Mouse (Mus musculus) cerebellum, adult 2 months (tissue): ENCODE measurements at regions not wholly inside any gene's neighbourhood (a gene's known extent, or its start where the extent isn't known, plus 50 kb on each side); places are given as distances from the start of the nearest gene placed in this dataset.

ENCODE experiments used
- CTCF ChIP-seq: fragments of 200-500 bp; IDR thresholded peaks from 2 replicates; pipeline ENCODE4 v1.5.1; 2011; ENCODE audit warnings: low read depth, mild to moderate bottlenecking, control low read depth, low read length, moderate library complexity, borderline replicate concordance; ENCODE audit not compliant: insufficient read depth
- POLR2A ChIP-seq: fragments of 200-500 bp; IDR thresholded peaks from 2 replicates; pipeline ENCODE4 v1.6.1; 2011; ENCODE audit warnings: low read length, control low read depth, borderline replicate concordance; ENCODE audit not compliant: insufficient read depth

DNA sequence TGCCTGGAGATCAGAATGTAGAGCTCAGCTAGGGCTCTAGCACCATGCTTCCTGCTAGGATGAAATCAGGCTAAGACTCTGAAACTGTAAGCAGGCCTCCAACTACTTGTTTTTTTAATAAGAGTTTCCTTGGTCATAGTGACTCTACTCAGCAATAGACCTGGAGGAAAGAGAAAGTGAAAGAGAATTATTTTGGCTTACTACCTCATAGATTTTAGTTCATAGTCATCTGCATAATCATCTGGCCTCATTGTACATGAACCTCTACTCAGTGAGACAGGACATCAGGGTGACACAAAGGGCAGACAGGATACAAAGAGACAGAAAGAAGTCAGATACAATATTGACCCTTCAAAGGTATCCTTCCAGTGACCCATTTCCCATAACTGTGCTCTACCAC, 156.3 kb upstream of the Klf6 start:
- no peak for TF ChIP-seq CTCF
- TF ChIP-seq POLR2A: no peak
